Mouse (Mus musculus): Measurements from ENCODE around the gene Aplnr.

Aplnr gene

GRCm38 (mm10) chr2:85136089-85136488, at the start of gene Aplnr:
Gene Aplnr, plus strand, starts transcription at chr2:85136225.
- DNase-seq (ENCODE audit: low read depth, low spot score): no peak

GRCm38 (mm10) chr2:85088716-85089646, 47.0 kb upstream of the Aplnr start:
- no peak for DNase-seq (ENCODE audit: low read depth, low spot score)

- DNase-seq (ENCODE audit: low read depth, low spot score): no peak
Measured at GRCm38 (mm10) chr2:85091325-85091724, 44.7 kb upstream of the Aplnr start.

- no peak for DNase-seq (ENCODE audit: low read depth, low spot score)
Measured at GRCm38 (mm10) chr2:85093376-85093775, 42.6 kb upstream of the Aplnr start.

GRCm38 (mm10) chr2:85095906-85096305, 40.1 kb upstream of the Aplnr start:
- no peak for DNase-seq (ENCODE audit: low read depth, low spot score)

- no peak for DNase-seq (ENCODE audit: low read depth, low spot score)
Measured at GRCm38 (mm10) chr2:85098014-85098413, 38.0 kb upstream of the Aplnr start.

GRCm38 (mm10) chr2:85098824-85099511, 37.1 kb upstream of the Aplnr start:
- DNase-seq (ENCODE audit: low read depth, low spot score): no peak

GRCm38 (mm10) chr2:85103201-85103600, 32.8 kb upstream of the Aplnr start:
- DNase-seq (ENCODE audit: low read depth, low spot score): no peak

- no peak for DNase-seq (ENCODE audit: low read depth, low spot score)
Measured at GRCm38 (mm10) chr2:85105426-85106013, 30.5 kb upstream of the Aplnr start.

GRCm38 (mm10) chr2:85106068-85106790, 29.8 kb upstream of the Aplnr start:
- no peak for DNase-seq (ENCODE audit: low read depth, low spot score)

GRCm38 (mm10) chr2:85106941-85107340, 29.1 kb upstream of the Aplnr start:
- no peak for DNase-seq (ENCODE audit: low read depth, low spot score)

GRCm38 (mm10) chr2:85110288-85110875, 25.6 kb upstream of the Aplnr start:
- DNase-seq (ENCODE audit: low read depth, low spot score): no peak

GRCm38 (mm10) chr2:85123187-85123868, 12.7 kb upstream of the Aplnr start:
- DNase-seq (ENCODE audit: low read depth, low spot score): peak; percentile 12

- peak; percentile 8 for DNase-seq (ENCODE audit: low read depth, low spot score)
Measured at GRCm38 (mm10) chr2:85123869-85124535, 12.0 kb upstream of the Aplnr start.

GRCm38 (mm10) chr2:85129496-85129971, 6.5 kb upstream of the Aplnr start:
- no peak for DNase-seq (ENCODE audit: low read depth, low spot score)

- DNase-seq (ENCODE audit: low read depth, low spot score): no peak
Measured at GRCm38 (mm10) chr2:85131226-85131625, 4.8 kb upstream of the Aplnr start.

- no peak for DNase-seq (ENCODE audit: low read depth, low spot score)
Measured at GRCm38 (mm10) chr2:85131724-85132123, 4.3 kb upstream of the Aplnr start.

GRCm38 (mm10) chr2:85132204-85132603, 3.8 kb upstream of the Aplnr start:
- no peak for DNase-seq (ENCODE audit: low read depth, low spot score)

- no peak for DNase-seq (ENCODE audit: low read depth, low spot score)
Measured at GRCm38 (mm10) chr2:85135099-85135498, 926 bp upstream of the Aplnr start.
